Mouse (Mus musculus): Measurements from ENCODE around the gene H2al1n.
"Not testable (repeated sequence)": the region's sequence is repeated elsewhere in the genome, so short reads cannot be mapped to it uniquely, and the experiment has no call there.

H2al1n gene

GRCm38 (mm10) chrX:14210848-14211247 is at the start of gene H2al1n:
Gene H2al1n (plus strand): TSS chrX:14211148.
- DNase-seq, result not testable (repeated sequence)

- no peak for DNase-seq
These were observed 11.7 kb upstream of the H2al1n start for GRCm38 (mm10) chrX:14199284-14199683.

- DNase-seq, result peak; percentile 1
These were observed 4.7 kb upstream of the H2al1n start for GRCm38 (mm10) chrX:14206112-14206875.

- no peak for DNase-seq
These were observed 18.3 kb downstream of the H2al1n start for GRCm38 (mm10) chrX:14229218-14229617.

GRCm38 (mm10) chrX:14259597-14260239 is 48.8 kb downstream of the H2al1n start:
- peak; percentile 6 for DNase-seq
